Mouse (Mus musculus) left cerebral cortex, adult 18-20 months (tissue): ENCODE data around the gene Gm9903. TPM values are rescaled to one million over a fixed set of nuclear protein-coding genes. Genes with fewer than 3 reads are reported as not detected.

ENCODE experiments used
- total RNA-seq, 2 experiments: library from RNA; stranded (reverse); gene quantifications; 2 replicates each; pipeline ENCODE4 v1.2.3; 2021

Gm9903 gene
- total RNA-seq, 2 experiments from 2014 or later, result 0.67 to 1.1 TPM

Other genes starting within 250 kb of the Gm9903 start
- not detected for gene Nkx1-1, start 195.9 kb upstream of the Gm9903 start, total RNA-seq
- gene Fam53a, start 290 bp upstream of the Gm9903 start, total RNA-seq, result 10 to 100 TPM; 21.8 to 24.2 TPM
- gene Slbp, start 22.6 kb downstream of the Gm9903 start, total RNA-seq, result 10 to 100 TPM; 26.1 to 28.3 TPM
- 1 to 10 TPM; 4.2 to 6.5 TPM for gene Tacc3, start 28.2 kb downstream of the Gm9903 start, total RNA-seq
- 10 to 100 TPM; 26.8 to 28.0 TPM for gene Tmem129, start 28.5 kb downstream of the Gm9903 start, total RNA-seq
- 100 to 1,000 TPM; 104 to 116 TPM for gene Fgfr3, start 91.7 kb downstream of the Gm9903 start, total RNA-seq
- gene Letm1, start 152.9 kb downstream of the Gm9903 start, total RNA-seq, result 100 to 1,000 TPM in 1 of 2 experiments, 10 to 100 TPM in 1; 97.9 to 104 TPM
- gene Nsd2, start 190.8 kb downstream of the Gm9903 start, total RNA-seq, result 100 to 1,000 TPM; 153 to 164 TPM